Mouse (Mus musculus) embryonic fibroblast, embryonic 13.5 days (primary cell): ENCODE data around the gene Crcp.

Experiments used
- CTCF ChIP-seq: IDR thresholded peaks from 2 replicates; pipeline ENCODE4 v1.5.1; 2011; ENCODE audit warnings: mild to moderate bottlenecking, control low read depth, low read length, moderate library complexity, borderline replicate concordance; ENCODE audit not compliant: insufficient read depth
- POLR2A ChIP-seq: IDR thresholded peaks from 2 replicates; pipeline ENCODE4 v1.6.1; 2011; ENCODE audit warnings: low read depth, mild to moderate bottlenecking, control low read depth, low read length, moderate library complexity

DNA sequence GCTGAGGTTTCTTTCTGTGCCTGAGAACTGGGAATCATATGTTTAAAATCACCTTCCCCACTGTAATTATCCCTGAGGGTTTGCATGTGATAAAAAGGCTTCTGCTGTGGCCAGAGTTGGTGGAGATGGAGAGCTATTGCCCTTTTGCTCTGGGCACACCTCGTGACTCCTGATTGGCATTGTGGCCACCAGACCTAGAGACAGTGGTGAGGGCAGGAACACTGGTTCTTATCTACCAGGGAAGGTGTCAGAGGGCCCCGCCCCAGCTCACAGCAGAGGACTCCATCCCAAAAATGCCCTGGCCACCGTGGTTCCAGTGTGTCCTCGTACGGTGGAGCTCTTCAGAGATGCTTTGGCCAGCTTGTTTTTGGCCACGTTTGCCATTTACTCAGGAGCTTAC is 23.9 kb downstream of the Crcp start:
- no peak for TF ChIP-seq CTCF
- TF ChIP-seq POLR2A, result no peak
